Mouse (Mus musculus) cortical plate, adult 2 months (tissue): ENCODE data around the gene Tcp11x2.

ENCODE experiments used
- CTCF ChIP-seq: fragments of 200-500 bp; IDR thresholded peaks from 2 replicates; pipeline ENCODE4 v1.5.1; 2011; ENCODE audit warnings: mild to moderate bottlenecking, control low read depth, low read length; ENCODE audit not compliant: insufficient read depth; ENCODE audit errors: extremely low read depth
- POLR2A ChIP-seq: fragments of 200-500 bp; IDR thresholded peaks from 2 replicates; pipeline ENCODE4 v1.6.1; 2011; ENCODE audit warnings: mild to moderate bottlenecking, low read length, control low read depth; ENCODE audit not compliant: insufficient read depth; ENCODE audit errors: extremely low read depth

DNA sequence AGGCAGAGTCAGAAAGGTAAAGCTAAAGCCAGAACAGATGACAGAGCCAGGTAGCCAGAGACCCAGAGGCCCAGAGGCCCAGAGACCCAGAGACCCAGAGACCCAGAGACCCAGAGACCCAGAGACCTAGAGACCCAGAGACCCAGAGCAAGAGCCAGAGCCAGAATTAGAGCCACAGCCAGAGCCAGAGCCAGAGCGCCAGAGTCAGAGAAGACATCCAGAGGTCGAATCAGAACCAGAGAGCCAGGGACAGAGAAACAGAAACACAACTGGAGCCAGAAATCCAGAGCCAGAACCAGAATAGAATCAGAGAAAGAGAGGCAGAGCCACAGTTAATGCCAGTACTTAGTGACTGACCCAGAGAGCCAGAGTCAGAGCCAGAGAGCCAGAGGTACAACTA, 11.7 kb downstream of the Tcp11x2 start:
- TF ChIP-seq CTCF, result no peak
- no peak for TF ChIP-seq POLR2A
